Mouse (Mus musculus) hindbrain, embryonic 11.5 days (tissue): ENCODE measurements around the gene Gm49510. TPM values are rescaled to one million over a fixed set of nuclear protein-coding genes. Genes with fewer than 3 reads are reported as not detected.

Source experiments
- ATAC-seq: fragments of 200-750 bp; cut with Nextera tagmentation; 2 replicates; pipeline ENCODE4 v1.8.0; 2017; ENCODE audit warnings: mild to moderate bottlenecking, moderate TSS enrichment, moderate library complexity; ENCODE audit not compliant: low FRiP score
- DNase-seq: peaks from one replicate; pipeline ENCODE4 v3.0.0-alpha.2; 2015; ENCODE audit warnings: low spot score
- H3K27ac ChIP-seq: fragments of 300-500 bp; sonication (generic); 2 replicates; pipeline ENCODE4 v1.5.1; 2014; ENCODE audit warnings: mild to moderate bottlenecking, low read depth, low read length
- H3K27me3 ChIP-seq: fragments of 300-500 bp; sonication (generic); 2 replicates; pipeline ENCODE4 v1.6.1; 2014; ENCODE audit warnings: mild to moderate bottlenecking, low read length, moderate library complexity, mixed read lengths; ENCODE audit not compliant: control insufficient read depth, insufficient read depth
- H3K36me3 ChIP-seq: fragments of 300-500 bp; sonication (generic); 2 replicates; pipeline ENCODE4 v1.6.1; 2014; ENCODE audit warnings: mild to moderate bottlenecking, low read length, moderate library complexity, mixed read lengths; ENCODE audit not compliant: control insufficient read depth, insufficient read depth
- H3K4me1 ChIP-seq: fragments of 300-500 bp; sonication (generic); replicated peaks from 2 replicates; pipeline ENCODE4 v1.6.1; 2014; ENCODE audit warnings: low read length, mixed read lengths; ENCODE audit not compliant: control insufficient read depth, insufficient read depth
- H3K4me2 ChIP-seq: fragments of 300-500 bp; sonication (generic); replicated peaks from 2 replicates; pipeline ENCODE4 v1.6.1; 2014; ENCODE audit warnings: mild to moderate bottlenecking, low read depth, low read length
- H3K4me3 ChIP-seq: fragments of 300-500 bp; sonication (generic); 2 replicates; pipeline ENCODE4 v1.5.1; 2014; ENCODE audit warnings: low read depth, low read length
- H3K9ac ChIP-seq: fragments of 300-500 bp; sonication (generic); 2 replicates; pipeline ENCODE4 v1.6.1; 2014; ENCODE audit warnings: low read depth, low read length
- H3K9me3 ChIP-seq: fragments of 300-500 bp; sonication (generic); 2 replicates; pipeline ENCODE4 v1.6.1; 2016; ENCODE audit warnings: low read length; ENCODE audit not compliant: control insufficient read depth
- WGBS: fragments of 180-500 bp; shearing (Covaris S2); extraction: QIAGEN DNeasy Blood & Tissue Kit; methylation state at CpG from one replicate; pipeline ENCODE4 v1.1.7; 2014; 5-methylcytosine and 5-hydroxymethylcytosine counted together
- polyA plus RNA-seq: library from polyadenylated mRNA; unstranded; fragments of >200 nt; fragmentation: Nextera tagmentation; extraction: Ambion mirVana; gene quantifications from 2 replicates; pipeline ENCODE4 v1.2.1, GENCODE M21; 2014

Gene Gm49510
- polyA plus RNA-seq, 1 experiment from 2014 or later = 0.42 TPM

GRCm38 (mm10) chr15:78915660-78916017 lies 16.2 kb downstream of the Gm49510 start:
- no peaks in the 10 kb centered on the region for H3K9me3 ChIP-seq
- H3K4me2 ChIP-seq = peak overlapping the region; percentile 99
- H3K4me1 ChIP-seq = peaks cover 16% of the 10 kb centered on the region

GRCm38 (mm10) chr15:78916052-78916826 lies 16.8 kb downstream of the Gm49510 start:
- Histone ChIP-seq H3K27me3 (no peaks in the 10 kb centered on the region), H3K4me2 (peak overlapping the region; percentile 99), H3K27ac (no peak overlapping the region), H3K36me3 (no peaks in the 10 kb centered on the region), H3K9me3 (no peaks in the 10 kb centered on the region), H3K4me3 (peak overlapping the region; percentile 18), H3K9ac (peak overlapping the region; percentile 54), H3K4me1 (peaks cover 16% of the 10 kb centered on the region)
- ATAC-seq = peak; percentile 20; the same call in 1 of the 2 replicates
- no peak for DNase-seq
- 53% methylated on average over 12 of the region's 12 CpGs for WGBS

More at GRCm38 (mm10) chr15:78915660-78916017, 16.2 kb downstream of the Gm49510 start:
- no peaks in the 10 kb centered on the region for H3K36me3 ChIP-seq
- no peak overlapping the region; the same call in 1 of the 2 replicates for H3K9ac ChIP-seq
- peak overlapping the region; percentile 18 for H3K4me3 ChIP-seq
- peak; percentile 85 for DNase-seq
- H3K27me3 ChIP-seq = no peaks in the 10 kb centered on the region
- H3K27ac ChIP-seq = no peak overlapping the region
- peak; percentile 34; the same call in 1 of the 2 replicates for ATAC-seq
- WGBS = 12% methylated on average over 8 of the region's 8 CpGs

GRCm38 (mm10) chr15:78918126-78918525 lies 18.7 kb downstream of the Gm49510 start:
- Histone ChIP-seq H3K27me3 (no peaks in the 10 kb centered on the region), H3K4me2 (no peak overlapping the region), H3K4me3 (no peak overlapping the region), H3K36me3 (no peaks in the 10 kb centered on the region), H3K27ac (no peak overlapping the region), H3K9me3 (no peaks in the 10 kb centered on the region), H3K4me1 (peaks cover 16% of the 10 kb centered on the region), H3K9ac (no peak overlapping the region)
- ATAC-seq = no peak
- WGBS = 93% methylated on average over 23 of the region's 23 CpGs
- DNase-seq = no peak

- H3K27me3 ChIP-seq = no peaks in the 10 kb centered on the region
- WGBS = 84% methylated on average over 12 of the region's 12 CpGs
- no peak overlapping the region for H3K27ac ChIP-seq
- no peaks in the 10 kb centered on the region for H3K36me3 ChIP-seq
- no peak overlapping the region for H3K9ac ChIP-seq
- no peak overlapping the region for H3K4me3 ChIP-seq
- H3K9me3 ChIP-seq = no peaks in the 10 kb centered on the region
- H3K4me1 ChIP-seq = peaks cover 13% of the 10 kb centered on the region
- DNase-seq (no peak), ATAC-seq (no peak)
- no peak overlapping the region for H3K4me2 ChIP-seq
Measured at GRCm38 (mm10) chr15:78919914-78920313, 20.4 kb downstream of the Gm49510 start.

- DNase-seq (no peak), ATAC-seq (no peak)
- H3K36me3 ChIP-seq = no peaks in the 10 kb centered on the region
- no peak overlapping the region for H3K4me3 ChIP-seq
- WGBS = 81% methylated on average over 7 of the region's 7 CpGs
- 0 out of 2 replicates have a peak, but pooled peaks cover 2% of the 10 kb centered on the region for H3K27me3 ChIP-seq
- H3K4me2 ChIP-seq = no peak overlapping the region
- no peaks in the 10 kb centered on the region for H3K9me3 ChIP-seq
- H3K4me1 ChIP-seq = peaks cover 8% of the 10 kb centered on the region
- H3K9ac ChIP-seq = no peak overlapping the region
- no peak overlapping the region for H3K27ac ChIP-seq
Measured at GRCm38 (mm10) chr15:78922700-78923099, 23.2 kb downstream of the Gm49510 start.

GRCm38 (mm10) chr15:78923585-78923984 lies 24.1 kb downstream of the Gm49510 start:
- WGBS = 59% methylated on average over 6 of the region's 6 CpGs
- H3K27ac ChIP-seq = no peak overlapping the region
- peaks cover 8% of the 10 kb centered on the region for H3K4me1 ChIP-seq
- 0 out of 2 replicates have a peak, but pooled peaks cover 2% of the 10 kb centered on the region for H3K27me3 ChIP-seq
- DNase-seq (no peak), ATAC-seq (no peak)
- H3K4me2 ChIP-seq = no peak overlapping the region
- no peaks in the 10 kb centered on the region for H3K36me3 ChIP-seq
- no peak overlapping the region for H3K9ac ChIP-seq
- H3K4me3 ChIP-seq = no peak overlapping the region
- H3K9me3 ChIP-seq = no peaks in the 10 kb centered on the region

- Histone ChIP-seq H3K36me3 (no peaks in the 10 kb centered on the region), H3K4me1 (peaks cover 8% of the 10 kb centered on the region), H3K9me3 (no peaks in the 10 kb centered on the region), H3K9ac (no peak overlapping the region; the same call in 1 of the 2 replicates), H3K4me3 (no peak overlapping the region), H3K27ac (no peak overlapping the region), H3K4me2 (no peak overlapping the region), H3K27me3 (0 out of 2 replicates have a peak, but pooled peaks cover 2% of the 10 kb centered on the region)
- ATAC-seq = no peak
- 25% methylated on average over 8 of the region's 8 CpGs for WGBS
- DNase-seq = no peak
Measured at GRCm38 (mm10) chr15:78925129-78925528, 25.7 kb downstream of the Gm49510 start.

- ATAC-seq = peak; percentile 48
- H3K4me2 ChIP-seq = peak within 1 kb of the TSS; percentile 65
- H3K4me1 ChIP-seq = peaks cover 8% of the 10 kb centered on the region
- 0 out of 2 replicates have a peak, but pooled peaks cover 2% of the 10 kb centered on the region for H3K27me3 ChIP-seq
- H3K4me3 ChIP-seq = peak within 1 kb of the TSS; percentile 27
- 0 out of 2 replicates have a peak within 1 kb of the TSS, but pooled peaks have one; percentile 7 for H3K27ac ChIP-seq
- H3K9ac ChIP-seq = peak within 1 kb of the TSS; percentile 49; the same call in 1 of the 2 replicates
- peak; percentile 74 for DNase-seq
- H3K36me3 ChIP-seq = no peaks in the 10 kb centered on the region
- WGBS = 4% methylated on average over 20 of the region's 20 CpGs
- H3K9me3 ChIP-seq = no peaks in the 10 kb centered on the region
Measured at GRCm38 (mm10) chr15:78926021-78926919, 26.8 kb downstream of the Gm49510 start, which contains the start of gene Lgals1. Gene Lgals1 (plus strand): TSS chr15:78926725.
